Mouse (Mus musculus) hematopoietic stem cell, adult 5-6 weeks (primary cell): ENCODE data around the gene F2. TPM values are rescaled to one million over a fixed set of nuclear protein-coding genes. Genes with fewer than 3 reads are reported as not detected.
A peak's percentile ranks its signal among the peaks of the same experiment; 100 is the strongest.

Experiments
- ATAC-seq, 2 experiments: fragments of 125-278 bp in 1 of 2; replicated peaks in 1 of 2; 2 replicates each; pipeline ENCODE4 v1.8.0; 2016 to 2017; ENCODE audit warnings: inconsistent platforms in 2 of 2, mild to moderate bottlenecking in 2 of 2, moderate number of reproducible peaks in 2 of 2, low read depth in 1 of 2, moderate TSS enrichment in 1 of 2; ENCODE audit not compliant: low FRiP score in 2 of 2, poor library complexity in 2 of 2, severe bottlenecking in 2 of 2, insufficient read depth in 1 of 2, low TSS enrichment in 1 of 2
- total RNA-seq: library from RNA; stranded (forward); fragments of 172-1452, 232-1000 nt; gene quantifications from 2 replicates; pipeline ENCODE4 v1.2.3, GENCODE M21; 2017

The F2 gene
- 0.30 TPM in 1 of 2 replicates, not detected in the other for total RNA-seq

- ATAC-seq, result no peak
These were observed at the start of gene F2 for GRCm38 (mm10) chr2:91636229-91636628. F2 (minus strand) TSS chr2:91636414.

GRCm38 (mm10) chr2:91683919-91684318 is 47.7 kb upstream of the F2 start:
- ATAC-seq, result no peak

- peak in 1 of 2 experiments; percentile 36; a peak in 1 of 4 replicates for ATAC-seq
These were observed 46.6 kb upstream of the F2 start for GRCm38 (mm10) chr2:91682850-91683249.

- no peak for ATAC-seq
These were observed 40.7 kb upstream of the F2 start for GRCm38 (mm10) chr2:91676961-91677360.

GRCm38 (mm10) chr2:91676420-91676819 is 40.2 kb upstream of the F2 start:
- no peak for ATAC-seq

GRCm38 (mm10) chr2:91674895-91675294 is 38.7 kb upstream of the F2 start:
- no peak for ATAC-seq

- no peak for ATAC-seq
These were observed 37.4 kb upstream of the F2 start for GRCm38 (mm10) chr2:91673587-91673986.

GRCm38 (mm10) chr2:91670038-91670437 is 33.8 kb upstream of the F2 start:
- no peak for ATAC-seq

GRCm38 (mm10) chr2:91669326-91669725 is 33.1 kb upstream of the F2 start:
- ATAC-seq, result no peak

- no peak for ATAC-seq
These were observed 31.5 kb upstream of the F2 start for GRCm38 (mm10) chr2:91667747-91668146.

GRCm38 (mm10) chr2:91666386-91666910 is 30.2 kb upstream of the F2 start:
- no peak for ATAC-seq

GRCm38 (mm10) chr2:91664780-91665179 is 28.6 kb upstream of the F2 start:
- ATAC-seq, result no peak

- ATAC-seq, result no peak
These were observed 24.8 kb upstream of the F2 start for GRCm38 (mm10) chr2:91660981-91661380.

GRCm38 (mm10) chr2:91659657-91660056 is 23.4 kb upstream of the F2 start:
- ATAC-seq, result no peak

- ATAC-seq, result no peak
These were observed 20.6 kb upstream of the F2 start for GRCm38 (mm10) chr2:91656774-91657173.

GRCm38 (mm10) chr2:91655827-91656226 is 19.6 kb upstream of the F2 start:
- ATAC-seq, result no peak

GRCm38 (mm10) chr2:91655388-91655787 is 19.2 kb upstream of the F2 start:
- ATAC-seq, result no peak

GRCm38 (mm10) chr2:91652863-91653262 is 16.6 kb upstream of the F2 start:
- ATAC-seq, result no peak

- ATAC-seq, result no peak
These were observed 15.4 kb upstream of the F2 start for GRCm38 (mm10) chr2:91651458-91652258.
